Mouse (Mus musculus) spleen, postnatal 0 days (tissue): Measurements from ENCODE around the gene Plekho2. TPM values are rescaled to one million over a fixed set of nuclear protein-coding genes. Genes with fewer than 3 reads are reported as not detected.

Experiments used
- polyA plus RNA-seq: library from polyadenylated mRNA; unstranded; fragments of >200 nt; fragmentation: Nextera tagmentation; extraction: Ambion mirVana; gene quantifications from 2 replicates; pipeline ENCODE4 v1.2.1, GENCODE M21; 2015

Plekho2 gene
- 29.4 and 30.1 TPM in 2 replicates for polyA plus RNA-seq

GRCm38 (mm10) chr9:65579781-65580371, at the start of gene Plekho2:
Plekho2 (minus strand) TSS chr9:65580040.

GRCm38 (mm10) chr9:65629025-65629766, 49.4 kb upstream of the Plekho2 start, which contains the start of gene Rbpms2:
Rbpms2 (plus strand) TSS chr9:65629648.

GRCm38 (mm10) chr9:65586406-65587269, 6.8 kb upstream of the Plekho2 start, which contains the start of gene Pif1:
Pif1 (plus strand) TSS chr9:65587160.

GRCm38 (mm10) chr9:65519807-65520504, 59.9 kb downstream of the Plekho2 start, which contains the start of gene Ankdd1a:
Ankdd1a (minus strand) TSS chr9:65520193.

Other genes with a start within 250 kb of the Plekho2 start
- 7.1 and 8.2 TPM in 2 replicates for gene Pdcd7, start 233.9 kb downstream of the Plekho2 start, polyA plus RNA-seq
- gene Ubap1l, start 219.0 kb downstream of the Plekho2 start, polyA plus RNA-seq: 0.28 and 0.30 TPM in 2 replicates
- 0.12 and 0.17 TPM in 2 replicates for gene Kbtbd13, start 188.4 kb downstream of the Plekho2 start, polyA plus RNA-seq
- gene Rasl12, start 181.5 kb downstream of the Plekho2 start, polyA plus RNA-seq: 1.7 and 2.4 TPM in 2 replicates
- not detected in 2 replicates for gene Slc51b, start 157.1 kb downstream of the Plekho2 start, polyA plus RNA-seq
- 8.6 and 11.7 TPM in 2 replicates for gene Mtfmt, start 144.3 kb downstream of the Plekho2 start, polyA plus RNA-seq
- gene Spg21, start 119.1 kb downstream of the Plekho2 start, polyA plus RNA-seq: 30.6 and 47.7 TPM in 2 replicates
- 0.19 TPM in 1 of 2 replicates, not detected in the other for gene Ankdd1a, start 59.8 kb downstream of the Plekho2 start, polyA plus RNA-seq
- 9.3 and 11.3 TPM in 2 replicates for gene Pif1, start 7.1 kb upstream of the Plekho2 start, polyA plus RNA-seq
- gene Rbpms2, start 49.6 kb upstream of the Plekho2 start, polyA plus RNA-seq: 5.5 and 7.6 TPM in 2 replicates
- gene Oaz2, start 88.0 kb upstream of the Plekho2 start, polyA plus RNA-seq: 102 and 124 TPM in 2 replicates
- 2.4 and 2.7 TPM in 2 replicates for gene Zfp609, start 247.5 kb upstream of the Plekho2 start, polyA plus RNA-seq